Mouse (Mus musculus) frontal cortex, adult 2 months (tissue): ENCODE results near the gene 4930507D05Rik. TPM values are rescaled to one million over a fixed set of nuclear protein-coding genes. Genes with fewer than 3 reads are reported as not detected.
"Not testable (repeated sequence)": the region's sequence is repeated elsewhere in the genome, so short reads cannot be mapped to it uniquely, and the experiment has no call there.

Source experiments
- DNase-seq, 2 experiments: peaks; one replicate each; pipeline ENCODE4 v3.0.0; 2022; ENCODE audit warnings: low spot score in 1 of 2; ENCODE audit errors: extremely low spot score in 1 of 2
- polyA plus RNA-seq: library from polyadenylated mRNA; depleted of rRNA; stranded (reverse); fragments of >200 nt; gene quantifications from 2 replicates; pipeline ENCODE4 v1.2.3, GENCODE M21; 2012; rRNA removed

The 4930507D05Rik gene
- polyA plus RNA-seq = 0.95 and 1.1 TPM in 2 replicates

GRCm38 (mm10) chr10:62449364-62450279, at the start of gene 4930507D05Rik, which contains the start of gene Supv3l1:
Gene 4930507D05Rik, plus strand, starts transcription at chr10:62449489.
Gene Supv3l1, minus strand, starts transcription at chr10:62449738.
- peak; percentile 82 to 93 for DNase-seq

- no peak for DNase-seq
Measured at GRCm38 (mm10) chr10:62401641-62402111, 47.6 kb upstream of the 4930507D05Rik start.

GRCm38 (mm10) chr10:62404901-62405300, 44.4 kb upstream of the 4930507D05Rik start:
- no peak for DNase-seq

- peak; percentile 46 to 80 for DNase-seq
Measured at GRCm38 (mm10) chr10:62410943-62411342, 38.3 kb upstream of the 4930507D05Rik start.

- DNase-seq = peak in 1 of 2 experiments; percentile 31
Measured at GRCm38 (mm10) chr10:62411431-62412410, 37.6 kb upstream of the 4930507D05Rik start.

- no peak for DNase-seq
Measured at GRCm38 (mm10) chr10:62412906-62413605, 36.2 kb upstream of the 4930507D05Rik start.

- no peak for DNase-seq
Measured at GRCm38 (mm10) chr10:62413606-62413982, 35.7 kb upstream of the 4930507D05Rik start.

GRCm38 (mm10) chr10:62418831-62419356, 30.4 kb upstream of the 4930507D05Rik start:
- DNase-seq = no peak

GRCm38 (mm10) chr10:62419422-62419821, 29.9 kb upstream of the 4930507D05Rik start:
- DNase-seq = no peak

GRCm38 (mm10) chr10:62420399-62420798, 28.9 kb upstream of the 4930507D05Rik start:
- no peak for DNase-seq

GRCm38 (mm10) chr10:62421127-62421526, 28.2 kb upstream of the 4930507D05Rik start:
- no peak for DNase-seq

GRCm38 (mm10) chr10:62422255-62422654, 27.0 kb upstream of the 4930507D05Rik start, which contains the start of gene Hkdc1:
Gene Hkdc1, minus strand, starts transcription at chr10:62422491.
- no peak for DNase-seq

- no peak for DNase-seq
Measured at GRCm38 (mm10) chr10:62425081-62425871, 24.0 kb upstream of the 4930507D05Rik start.

GRCm38 (mm10) chr10:62430427-62430826, 18.9 kb upstream of the 4930507D05Rik start:
- no peak for DNase-seq

GRCm38 (mm10) chr10:62450280-62450640, 971 bp downstream of the 4930507D05Rik start:
- no peak for DNase-seq

- DNase-seq = not testable (repeated sequence)
Measured at GRCm38 (mm10) chr10:62452001-62452400, 2.7 kb downstream of the 4930507D05Rik start.

- no peak for DNase-seq
Measured at GRCm38 (mm10) chr10:62461321-62461720, 12.0 kb downstream of the 4930507D05Rik start.

GRCm38 (mm10) chr10:62469736-62470135, 20.4 kb downstream of the 4930507D05Rik start:
- no peak for DNase-seq

- no peak for DNase-seq
Measured at GRCm38 (mm10) chr10:62471105-62471504, 21.8 kb downstream of the 4930507D05Rik start.
